Mouse (Mus musculus): ENCODE data around the gene Rgs5. TPM values are rescaled to one million over a fixed set of nuclear protein-coding genes. Genes with fewer than 3 reads are reported as not detected.

The Rgs5 gene
- polyA plus RNA-seq (2014; fragmentation: Illumina TruSeq; extraction: RNeasy Lipid Tissue Mini Kit (QIAGEN cat#74804); ENCODE audit: low read depth, low replicate concordance), result 323 TPM

GRCm38 (mm10) chr1:169655256-169655655 lies at the start of gene Rgs5:
TSS of gene Rgs5 (plus strand) at chr1:169655501.

Other genes with a start within 250 kb of the Rgs5 start
- 0.73 TPM for gene Nuf2, start 124.0 kb upstream of the Rgs5 start, polyA plus RNA-seq (2014; fragmentation: Illumina TruSeq; extraction: RNeasy Lipid Tissue Mini Kit (QIAGEN cat#74804); ENCODE audit: low read depth, low replicate concordance)
- gene Rgs4, start 92.1 kb downstream of the Rgs5 start, polyA plus RNA-seq (2014; fragmentation: Illumina TruSeq; extraction: RNeasy Lipid Tissue Mini Kit (QIAGEN cat#74804); ENCODE audit: low read depth, low replicate concordance), result 17.6 TPM

Data from heart, adult 10 weeks (tissue).